10 mouse cellular contexts compared by ENCODE assay signal in the genomic region with DNA sequence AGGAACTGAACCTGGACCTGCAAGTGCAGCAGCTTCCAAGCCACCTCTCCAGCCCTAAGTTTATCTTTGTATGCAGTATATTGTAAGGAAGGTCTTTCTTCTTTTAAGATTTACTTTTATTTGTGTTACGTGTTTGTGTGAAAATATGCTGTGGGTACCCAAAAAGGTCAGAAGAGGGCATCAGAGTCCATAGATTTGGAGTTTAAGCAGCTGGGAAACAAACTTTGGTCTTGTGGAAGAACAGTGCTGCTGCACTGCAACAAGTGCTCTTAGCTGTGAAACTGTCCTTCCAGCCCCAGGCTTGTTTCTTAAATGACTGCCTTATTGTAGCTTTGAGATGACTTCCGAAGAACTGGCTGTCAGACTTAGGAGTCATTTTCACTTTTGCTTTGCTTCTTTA.
A peak's percentile ranks its signal among the peaks of the same experiment; 100 is the strongest.
DNase-seq lines count a peak whose midpoint lies in the region; ATAC-seq lines count a peak whose summit lies in the region.
"Had no signal": no experiment of that assay in that cellular context is flagged by ENCODE, and none has a peak within 500 bp of the region (broad histone marks: within the 10 kb centered on the region; RNA-seq: fewer than 3 reads in every experiment).

No protein-coding gene starts in this region.

- ATAC-seq in kidney, embryonic 16.5 days (ENCODE audit: low FRiP score, low TSS enrichment): no peak

- no peaks in the 10 kb centered on the region for H3K9me3 ChIP-seq in kidney, embryonic 16.5 days (ENCODE audit: low read length)
- H3K9me3 ChIP-seq: hindbrain, embryonic 15.5 days; lung, embryonic 15.5 days had no signal

- H3K4me2 ChIP-seq in kidney, embryonic 16.5 days (replicated peaks; ENCODE audit: low read depth, low read length): no peak overlapping the region
- H3K4me2 ChIP-seq: hindbrain, embryonic 15.5 days; lung, embryonic 15.5 days had no signal

- no peak overlapping the region for H3K27ac ChIP-seq in kidney, embryonic 16.5 days (ENCODE audit: low read length)
- H3K27ac ChIP-seq: hindbrain, embryonic 15.5 days; lung, embryonic 15.5 days had no signal

- WGBS in kidney, embryonic 16.5 days: 91% methylated on average over 2 of the region's 2 CpGs

- H3K4me1 ChIP-seq in kidney, embryonic 16.5 days (ENCODE audit: insufficient read depth, low read length): no peaks in the 10 kb centered on the region
- H3K4me1 ChIP-seq: hindbrain, embryonic 15.5 days; lung, embryonic 15.5 days had no signal

- peak; percentile 34 for DNase-seq in kidney, postnatal 10 days
- DNase-seq in NIH3T3 (ENCODE audit: low read depth): peak; percentile 34
- peak; percentile 12 to 31 for DNase-seq in heart, adult 9 months (ENCODE audit: low spot score in 2 of 2)
- peak; percentile 66 for DNase-seq in lung, postnatal 36 days
- DNase-seq in cerebellum, adult 18-20 months: no peak
- DNase-seq in liver: no peak
- DNase-seq: thymus, postnatal 36 days had no signal

- H3K36me3 ChIP-seq in kidney, embryonic 16.5 days (ENCODE audit: insufficient read depth, low read length): peaks cover 44% of the 10 kb centered on the region

- no peak overlapping the region for H3K9ac ChIP-seq in kidney, embryonic 16.5 days (replicated peaks; ENCODE audit: low read length)
- H3K9ac ChIP-seq: hindbrain, embryonic 15.5 days; lung, embryonic 15.5 days had no signal

- H3K27me3 ChIP-seq in kidney, embryonic 16.5 days (ENCODE audit: insufficient read depth, low read length): no peaks in the 10 kb centered on the region
- H3K27me3 ChIP-seq: hindbrain, embryonic 15.5 days; lung, embryonic 15.5 days had no signal

- H3K4me3 ChIP-seq in kidney, embryonic 16.5 days (ENCODE audit: low read length): no peak overlapping the region
- H3K4me3 ChIP-seq: hindbrain, embryonic 15.5 days; lung, embryonic 15.5 days had no signal

Comparison
In these comparisons a context has a peak if more than half of its experiments do, and no peak if none do; other contexts are left out.
1. DNase-seq: peak in kidney, postnatal 10 days (single experiment), NIH3T3 (single experiment), heart, adult 9 months (2 of 2) and lung, postnatal 36 days (single experiment); none in cerebellum, adult 18-20 months (0 of 2) and liver (single experiment).